Mouse (Mus musculus) heart, embryonic 12.5 days (tissue): ENCODE measurements at regions not wholly inside any gene's neighbourhood (a gene's known extent, or its start where the extent isn't known, plus 50 kb on each side); places are given as distances from the start of the nearest gene placed in this dataset.

ENCODE experiments used
- ATAC-seq: fragments of 200-750 bp; cut with Nextera tagmentation; 2 replicates; pipeline ENCODE4 v1.8.0; 2017; ENCODE audit warnings: moderate TSS enrichment, moderate library complexity; ENCODE audit not compliant: insufficient number of reproducible peaks, low FRiP score
- H3K27ac ChIP-seq: fragments of 300-500 bp; sonication (generic); 2 replicates; pipeline ENCODE4 v1.5.1; 2016; ENCODE audit warnings: mild to moderate bottlenecking, moderate library complexity; ENCODE audit not compliant: poor library complexity, severe bottlenecking
- H3K27me3 ChIP-seq: fragments of 300-500 bp; sonication (generic); replicated peaks from 2 replicates; pipeline ENCODE4 v1.6.1; 2016; ENCODE audit warnings: mild to moderate bottlenecking, moderate library complexity
- H3K36me3 ChIP-seq: fragments of 300-500 bp; sonication (generic); 2 replicates; pipeline ENCODE4 v1.6.1; 2016; ENCODE audit warnings: mild to moderate bottlenecking, moderate library complexity
- H3K4me1 ChIP-seq: fragments of 300-500 bp; sonication (generic); replicated peaks from 2 replicates; pipeline ENCODE4 v1.6.1; 2016; ENCODE audit warnings: mild to moderate bottlenecking
- H3K4me2 ChIP-seq: fragments of 300-500 bp; sonication (generic); 2 replicates; pipeline ENCODE4 v1.6.1; 2016; ENCODE audit warnings: mild to moderate bottlenecking, moderate library complexity
- H3K4me3 ChIP-seq: fragments of 300-500 bp; sonication (generic); 2 replicates; pipeline ENCODE4 v1.5.1; 2016; ENCODE audit warnings: mild to moderate bottlenecking
- H3K9ac ChIP-seq: fragments of 300-500 bp; sonication (generic); 2 replicates; pipeline ENCODE4 v1.6.1; 2016; ENCODE audit warnings: mild to moderate bottlenecking, moderate library complexity
- H3K9me3 ChIP-seq: fragments of 300-500 bp; sonication (generic); replicated peaks from 2 replicates; pipeline ENCODE4 v1.6.1; 2016; ENCODE audit warnings: mild to moderate bottlenecking, moderate library complexity
- WGBS: fragments of 180-500 bp; shearing (Covaris S2); methylation state at CpG from one replicate; pipeline ENCODE4 v1.1.7; 2016; 5-methylcytosine and 5-hydroxymethylcytosine counted together

DNA sequence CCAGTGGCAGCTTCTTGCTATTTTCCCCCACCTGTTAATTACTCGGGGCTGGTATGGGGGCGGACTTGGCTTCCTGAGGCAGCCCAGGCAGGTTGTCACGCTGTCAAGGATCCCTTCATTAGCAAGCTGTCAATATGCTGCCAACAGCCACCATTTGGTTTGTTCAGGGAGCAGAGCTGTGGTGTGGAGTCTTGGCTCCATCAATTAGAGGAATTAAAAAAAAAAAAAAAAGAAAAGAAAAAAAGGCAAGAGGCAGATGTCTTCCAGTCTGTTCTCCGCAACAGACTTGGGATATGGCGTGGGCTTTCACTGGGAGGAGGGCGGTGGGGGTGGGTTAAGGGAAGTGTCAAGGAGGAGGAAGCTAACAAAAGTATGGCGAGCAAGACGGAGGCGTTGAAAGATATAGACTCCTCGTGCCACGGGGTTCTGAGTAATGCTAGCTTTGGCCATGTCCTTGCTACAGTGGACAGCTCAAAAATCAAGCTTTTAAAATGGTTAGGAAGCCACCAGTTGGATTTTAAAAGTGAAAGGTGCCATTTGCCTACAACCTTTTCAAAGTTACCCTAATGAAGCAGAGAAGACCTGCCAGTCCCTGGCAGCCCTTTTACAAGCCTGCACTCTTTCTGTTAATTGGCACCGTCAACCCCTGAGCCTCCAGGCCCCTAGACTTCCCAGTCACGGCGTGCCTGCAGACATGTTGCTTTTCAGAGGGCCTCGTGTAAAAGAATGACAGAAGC is 530.7 kb downstream of the Pdcd6ip start:
- Histone ChIP-seq H3K4me1 (no peaks in the 10 kb centered on the region), H3K36me3 (no peaks in the 10 kb centered on the region), H3K27ac (no peak overlapping the region), H3K9me3 (no peaks in the 10 kb centered on the region), H3K4me2 (no peak overlapping the region), H3K4me3 (no peak overlapping the region), H3K27me3 (no peaks in the 10 kb centered on the region), H3K9ac (no peak overlapping the region)
- 48% methylated on average over 15 of the region's 15 CpGs for WGBS
- no peak for ATAC-seq

DNA sequence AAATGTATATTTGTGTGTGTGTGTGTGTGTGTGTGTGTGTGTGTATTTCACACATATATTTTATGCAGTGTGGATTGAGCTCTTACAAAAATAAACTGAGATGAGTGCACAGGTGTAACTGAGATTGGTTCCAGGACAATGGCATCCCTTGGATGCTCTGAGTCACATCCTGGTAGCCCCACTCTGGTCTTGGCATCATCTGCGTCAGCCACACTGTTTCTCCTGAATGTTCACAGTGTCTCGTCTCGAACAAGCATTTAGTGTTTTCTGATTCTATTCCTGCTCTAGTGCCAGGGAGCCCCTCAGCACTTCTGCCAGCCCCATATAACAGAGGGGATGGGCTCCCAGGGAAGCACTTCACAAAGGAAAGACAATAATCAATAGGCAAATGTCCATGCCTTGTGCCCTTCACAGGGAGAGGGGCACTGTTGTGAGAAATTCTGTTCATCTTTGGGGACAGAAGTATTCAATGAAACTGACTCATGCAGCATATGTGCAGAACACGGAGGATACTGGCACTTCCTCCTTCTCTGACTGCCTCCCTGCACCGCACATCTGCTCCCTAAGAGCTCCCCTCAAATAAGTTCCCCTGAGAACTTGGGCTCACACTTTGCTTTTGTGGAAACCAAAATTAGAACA is 536.2 kb downstream of the Pdcd6ip start:
- Histone ChIP-seq H3K4me3 (no peak overlapping the region), H3K4me2 (no peak overlapping the region), H3K9me3 (no peaks in the 10 kb centered on the region), H3K27ac (no peak overlapping the region), H3K4me1 (no peaks in the 10 kb centered on the region), H3K36me3 (no peaks in the 10 kb centered on the region), H3K9ac (no peak overlapping the region), H3K27me3 (no peaks in the 10 kb centered on the region)
- ATAC-seq = no peak
- WGBS = 68% methylated on average over 5 of the region's 5 CpGs

DNA sequence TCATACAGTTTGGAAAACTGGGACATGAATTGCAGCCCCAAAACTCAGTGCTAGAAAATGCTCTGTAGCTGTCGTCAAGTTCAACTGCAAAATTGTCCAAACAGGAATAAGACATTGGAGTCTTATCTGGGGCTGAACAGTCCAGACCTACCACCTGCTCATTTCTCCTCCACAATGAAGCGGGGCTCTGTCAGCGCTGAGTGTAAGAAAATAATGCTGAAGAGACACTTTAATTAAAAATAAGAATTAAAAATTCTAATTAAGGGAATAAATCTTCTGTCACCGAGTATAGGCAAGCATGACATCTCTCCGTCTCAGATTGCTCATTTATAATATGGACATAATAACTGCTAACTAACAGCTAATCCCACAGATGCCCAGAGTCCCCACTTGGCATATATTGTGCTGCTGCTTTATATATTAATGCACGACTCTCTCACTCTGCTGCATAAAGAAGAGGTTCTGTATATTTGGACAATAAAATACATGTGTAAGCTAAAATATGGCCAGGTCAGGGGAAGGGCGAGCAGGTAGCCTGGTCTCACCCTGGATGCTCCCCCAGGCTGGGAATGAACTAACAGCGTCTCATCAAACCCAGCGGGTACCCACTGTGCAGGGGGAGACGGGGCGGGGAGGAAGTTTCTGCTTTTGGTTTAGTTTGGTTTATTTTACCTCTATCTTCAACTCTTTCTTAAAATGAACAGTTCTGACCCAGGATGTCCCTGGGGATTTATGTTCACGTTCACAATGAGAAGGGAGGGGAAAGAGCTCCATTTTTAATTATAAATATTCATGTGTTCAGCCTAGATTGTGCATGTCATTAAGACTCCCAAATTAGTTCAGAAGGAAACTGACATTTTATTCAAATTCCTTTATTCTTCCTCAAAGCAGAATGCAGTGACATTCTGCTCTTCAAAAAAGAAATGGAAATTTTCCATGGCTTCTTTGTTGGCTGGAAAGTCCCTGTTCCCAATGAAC is 544.9 kb downstream of the Pdcd6ip start:
- no peak for ATAC-seq
- Histone ChIP-seq H3K9ac (no peak overlapping the region), H3K4me1 (no peaks in the 10 kb centered on the region), H3K4me3 (no peak overlapping the region), H3K36me3 (no peaks in the 10 kb centered on the region), H3K4me2 (no peak overlapping the region), H3K9me3 (no peaks in the 10 kb centered on the region), H3K27ac (no peak overlapping the region), H3K27me3 (no peaks in the 10 kb centered on the region)
- WGBS = 79% methylated on average over 12 of the region's 12 CpGs

DNA sequence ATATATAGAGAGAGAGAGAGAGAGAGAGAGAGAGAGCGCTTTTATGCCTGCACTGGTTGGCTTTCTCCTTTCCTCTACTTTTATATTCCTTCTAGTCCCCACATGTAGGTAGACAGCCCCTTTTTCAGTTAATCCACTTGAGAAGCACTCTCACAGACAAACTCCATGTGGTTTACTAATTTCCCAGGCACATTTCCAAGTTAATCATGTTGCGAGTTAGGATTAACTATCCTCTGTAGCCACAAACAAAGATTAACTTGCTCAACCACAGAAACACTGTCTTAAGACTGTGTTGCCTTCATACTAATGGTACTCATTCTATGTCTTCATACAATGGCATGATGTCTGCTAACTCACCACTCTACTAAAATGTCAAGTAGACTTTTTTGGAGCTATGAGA is 548.0 kb downstream of the Pdcd6ip start:
- H3K27ac ChIP-seq = no peak overlapping the region
- no peak for ATAC-seq
- WGBS = 88% methylated on average over 2 of the region's 2 CpGs

DNA sequence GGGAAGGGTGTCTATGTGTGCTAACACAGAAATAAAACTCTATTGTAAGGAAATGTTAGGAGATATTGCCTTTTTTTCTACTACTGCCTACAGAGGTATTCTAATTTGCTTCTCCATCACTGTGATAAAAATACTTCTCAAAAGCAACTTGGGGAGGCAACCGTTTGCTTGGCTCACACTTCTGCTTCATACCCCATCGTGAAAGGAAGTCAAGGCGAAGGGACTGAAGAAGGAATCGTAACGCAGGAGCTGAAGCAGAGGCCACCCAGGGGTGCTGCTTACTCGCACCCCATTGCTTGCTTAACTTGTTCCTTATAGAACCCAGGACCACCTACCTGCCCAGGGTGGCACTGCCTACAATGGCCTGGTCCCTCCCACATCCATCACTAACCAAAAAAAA is 550.0 kb downstream of the Pdcd6ip start:
- Histone ChIP-seq H3K4me3 (no peak overlapping the region), H3K36me3 (no peaks in the 10 kb centered on the region), H3K27ac (no peak overlapping the region), H3K9ac (no peak overlapping the region), H3K4me2 (no peak overlapping the region), H3K4me1 (no peaks in the 10 kb centered on the region), H3K9me3 (no peaks in the 10 kb centered on the region), H3K27me3 (no peaks in the 10 kb centered on the region)
- ATAC-seq = no peak
- WGBS = 79% methylated on average over 6 of the region's 6 CpGs

More for the DNA sequence above, 548.0 kb downstream of the Pdcd6ip start:
- Histone ChIP-seq H3K9ac (no peak overlapping the region), H3K4me1 (no peaks in the 10 kb centered on the region), H3K9me3 (no peaks in the 10 kb centered on the region), H3K4me2 (no peak overlapping the region), H3K4me3 (no peak overlapping the region), H3K36me3 (no peaks in the 10 kb centered on the region), H3K27me3 (no peaks in the 10 kb centered on the region)

DNA sequence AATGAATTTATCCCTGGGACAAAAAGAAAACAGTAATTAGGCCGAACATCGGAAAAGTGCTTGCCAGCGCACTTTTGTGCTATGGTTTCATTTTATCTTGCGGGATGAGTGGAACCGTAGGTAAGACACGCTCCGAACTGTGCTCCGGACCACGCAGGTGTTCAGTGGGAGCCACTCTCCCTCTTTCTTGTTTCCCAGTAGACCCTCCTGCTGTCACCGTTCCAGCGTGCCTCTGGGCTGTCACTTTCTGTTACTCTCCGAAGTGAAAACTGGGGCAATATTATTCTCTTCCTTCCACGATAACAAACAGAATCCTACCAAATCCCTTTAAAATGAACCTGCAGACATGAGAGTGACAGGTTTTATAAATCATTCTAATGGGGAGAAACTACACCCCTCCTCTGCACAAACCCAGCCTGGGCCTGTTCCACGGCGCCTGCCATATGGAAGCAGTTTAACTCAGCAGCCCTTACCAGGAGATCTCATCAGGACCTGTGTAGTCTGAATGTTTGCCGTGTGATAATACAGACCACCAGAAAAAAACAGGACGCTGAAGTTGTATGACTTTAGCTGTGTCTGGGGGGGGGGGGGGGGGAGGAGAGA is 550.5 kb downstream of the Pdcd6ip start:
- no peak for ATAC-seq
- WGBS = 84% methylated on average over 17 of the region's 17 CpGs
- Histone ChIP-seq H3K27me3 (no peaks in the 10 kb centered on the region), H3K9me3 (no peaks in the 10 kb centered on the region), H3K4me2 (no peak overlapping the region), H3K4me3 (no peak overlapping the region), H3K27ac (no peak overlapping the region), H3K9ac (no peak overlapping the region), H3K4me1 (peaks cover 1% of the 10 kb centered on the region), H3K36me3 (no peaks in the 10 kb centered on the region)

DNA sequence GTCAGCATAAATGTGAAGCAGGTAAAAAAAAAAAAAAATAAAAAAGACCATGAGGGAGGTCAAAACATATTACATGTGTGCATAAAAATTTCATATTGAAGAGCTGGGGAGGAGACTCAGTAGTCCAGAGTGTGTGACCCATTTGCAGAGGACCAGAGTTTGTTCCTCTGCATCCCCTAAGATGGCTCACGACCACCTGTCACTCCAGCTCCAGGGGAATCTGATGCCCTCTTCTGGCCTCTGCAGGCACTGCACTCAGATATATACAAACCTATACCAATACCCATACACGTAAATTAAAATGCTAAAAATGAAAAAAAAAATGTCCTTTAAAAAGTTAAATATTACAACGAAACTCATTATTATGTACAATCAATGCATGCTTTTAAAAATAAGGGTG is 551.4 kb downstream of the Pdcd6ip start:
- Histone ChIP-seq H3K36me3 (no peaks in the 10 kb centered on the region), H3K4me1 (peaks cover 7% of the 10 kb centered on the region), H3K9me3 (no peaks in the 10 kb centered on the region), H3K4me3 (no peak overlapping the region), H3K27me3 (no peaks in the 10 kb centered on the region), H3K27ac (no peak overlapping the region), H3K9ac (no peak overlapping the region), H3K4me2 (no peak overlapping the region)
- WGBS = 68% methylated on average over 3 of the region's 3 CpGs
- no peak for ATAC-seq

DNA sequence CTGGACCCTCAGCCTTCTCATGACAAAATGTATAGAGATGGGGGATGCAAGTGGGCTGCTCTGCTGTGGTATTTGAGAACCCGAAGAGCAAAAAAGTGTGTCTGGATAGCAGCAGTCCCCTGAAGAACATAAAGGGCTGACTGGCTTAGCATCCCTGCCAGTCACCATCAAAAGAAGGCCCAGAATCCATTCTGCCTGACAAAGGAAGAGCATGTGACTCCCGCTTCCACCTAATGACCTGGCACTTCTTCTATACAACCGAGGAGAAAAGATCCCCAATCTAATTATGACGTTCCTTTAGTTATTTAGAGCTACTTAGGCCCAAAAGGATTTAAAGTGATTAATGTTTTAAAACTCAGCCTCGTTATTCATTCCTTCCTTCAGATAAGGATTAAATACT is 559.0 kb downstream of the Pdcd6ip start:
- no peaks in the 10 kb centered on the region for H3K27me3 ChIP-seq
- 63% methylated on average over 5 of the region's 5 CpGs for WGBS
- H3K4me1 ChIP-seq = peaks cover 19% of the 10 kb centered on the region
- H3K36me3 ChIP-seq = no peaks in the 10 kb centered on the region
- H3K9ac ChIP-seq = no peak overlapping the region
- no peak for ATAC-seq
- no peaks in the 10 kb centered on the region for H3K9me3 ChIP-seq
- H3K27ac ChIP-seq = no peak overlapping the region
- no peak overlapping the region for H3K4me3 ChIP-seq
- no peak overlapping the region for H3K4me2 ChIP-seq

DNA sequence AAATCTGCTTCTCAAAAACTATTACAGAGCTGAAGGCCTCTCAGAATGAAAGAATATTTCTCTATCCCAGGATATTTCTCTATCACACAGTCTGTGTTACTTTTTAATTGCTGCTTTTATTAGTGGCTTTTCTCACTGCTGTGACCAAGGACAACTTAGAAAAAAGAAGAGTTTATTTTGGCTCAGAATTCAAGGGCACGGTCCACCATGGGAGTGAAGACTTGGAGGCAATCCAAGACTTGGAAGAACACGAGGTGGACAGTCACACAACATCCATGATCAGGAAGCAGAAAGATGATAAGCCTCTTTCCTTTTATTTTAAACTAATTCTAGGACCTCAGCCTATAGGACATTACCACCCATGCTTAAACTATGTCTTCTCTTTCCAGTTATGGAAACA is 561.5 kb downstream of the Pdcd6ip start:
- H3K4me1 ChIP-seq = peaks cover 12% of the 10 kb centered on the region; the same call in 1 of the 2 replicates
- 39% methylated on average over 2 of the region's 2 CpGs for WGBS
- H3K4me2 ChIP-seq = no peak overlapping the region
- no peak for ATAC-seq
- no peak overlapping the region for H3K27ac ChIP-seq
- no peak overlapping the region for H3K4me3 ChIP-seq
- no peaks in the 10 kb centered on the region for H3K9me3 ChIP-seq
- no peak overlapping the region for H3K9ac ChIP-seq
- H3K27me3 ChIP-seq = no peaks in the 10 kb centered on the region
- no peaks in the 10 kb centered on the region for H3K36me3 ChIP-seq

DNA sequence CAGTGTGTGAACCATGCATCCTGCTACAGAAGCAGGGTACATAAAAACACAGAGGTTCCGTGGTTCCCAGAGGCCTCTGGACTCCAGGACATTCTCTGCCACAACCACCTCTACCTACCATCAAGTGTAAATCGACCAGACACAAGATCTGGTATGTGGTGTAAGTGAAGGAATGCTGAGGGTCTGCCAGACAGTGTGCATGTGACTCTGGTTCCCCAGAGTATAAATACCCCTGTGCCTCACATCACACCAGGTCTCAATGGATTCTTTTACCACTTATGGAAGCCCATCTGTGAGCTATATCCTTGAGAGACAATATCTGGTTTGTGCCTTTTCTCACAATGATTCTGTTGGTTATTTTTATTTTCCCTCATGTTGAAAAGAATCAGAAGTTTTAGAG is 563.0 kb downstream of the Pdcd6ip start:
- Histone ChIP-seq H3K36me3 (no peaks in the 10 kb centered on the region), H3K27me3 (no peaks in the 10 kb centered on the region), H3K9ac (no peak overlapping the region), H3K9me3 (no peaks in the 10 kb centered on the region), H3K4me1 (peaks cover 12% of the 10 kb centered on the region; the same call in 1 of the 2 replicates), H3K4me3 (no peak overlapping the region), H3K4me2 (no peak overlapping the region; the same call in 1 of the 2 replicates), H3K27ac (peak overlapping the region; percentile 68)
- ATAC-seq = peak; percentile 76
- WGBS = 41% methylated on average over 2 of the region's 2 CpGs

DNA sequence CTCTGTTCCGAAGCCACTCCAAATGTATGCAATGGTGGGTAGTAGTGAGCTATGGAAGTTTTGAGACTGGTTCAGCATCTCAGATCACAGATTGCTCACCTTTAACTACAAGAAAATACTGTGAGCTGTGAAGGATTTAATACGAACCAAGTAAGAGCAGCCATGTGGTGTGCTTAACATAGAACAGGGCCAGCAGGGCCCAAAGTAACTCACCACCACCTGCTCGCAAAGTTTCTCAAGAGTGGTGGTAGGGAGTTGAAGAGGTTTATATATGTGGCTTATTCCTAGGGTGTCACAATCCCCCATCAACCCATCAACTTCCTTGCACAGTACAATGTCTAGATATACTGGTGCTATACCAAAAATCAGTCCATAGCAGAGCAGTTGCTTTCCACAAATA is 573.4 kb downstream of the Pdcd6ip start:
- H3K4me2 ChIP-seq = no peak overlapping the region

More for the DNA sequence above, 573.4 kb downstream of the Pdcd6ip start:
- Histone ChIP-seq H3K9me3 (no peaks in the 10 kb centered on the region), H3K4me1 (no peaks in the 10 kb centered on the region), H3K4me3 (no peak overlapping the region), H3K36me3 (no peaks in the 10 kb centered on the region), H3K27me3 (no peaks in the 10 kb centered on the region), H3K27ac (no peak overlapping the region), H3K9ac (no peak overlapping the region)
- no peak for ATAC-seq
- 76% methylated on average over 3 of the region's 3 CpGs for WGBS
